Mouse (Mus musculus) v-Abl transformed pro-B cells (cell line): Measurements from ENCODE around the gene Gnb4.

Source experiments
- in situ Hi-C, 2 experiments: fragments of 400-800 bp; cut with MboI; formaldehyde crosslinking; loops; one replicate each; pipeline ENCODE4 v1.15.1; 2025; ENCODE audit not compliant: unreplicated experiment in 2 of 2

Gene Gnb4

GRCm38 (mm10) chr3:32616006-32616330 is 417 bp downstream of the Gnb4 start:
- in situ Hi-C loops, result loop anchor here in 1 of 2 experiments (5.0 kb wide), 1 partner anchor 36 kb away; no protein-coding TSS in a partner anchor

DNA sequence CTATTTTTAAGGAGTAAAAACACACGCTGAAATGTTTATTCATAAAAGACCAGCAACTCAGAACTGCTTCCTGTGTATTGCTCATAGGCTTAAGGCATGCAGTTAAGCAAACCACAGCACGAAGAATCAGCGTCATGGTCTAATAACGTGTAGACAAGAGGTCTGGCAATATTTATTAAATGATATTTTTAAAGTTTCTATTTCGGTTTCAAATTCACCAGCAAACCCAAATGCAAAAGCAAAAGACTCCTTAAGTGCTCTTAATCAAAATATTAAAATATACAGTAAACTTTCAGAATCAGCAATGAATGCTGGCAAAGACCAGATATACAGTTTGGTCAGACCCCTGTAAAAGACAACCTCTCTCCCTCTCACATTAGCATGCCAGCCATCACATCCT is 1.0 kb downstream of the Gnb4 start:
- in situ Hi-C loops, result loop anchor here in 1 of 2 experiments (5.0 kb wide), 1 partner anchor 37 kb away; no protein-coding TSS in a partner anchor

DNA sequence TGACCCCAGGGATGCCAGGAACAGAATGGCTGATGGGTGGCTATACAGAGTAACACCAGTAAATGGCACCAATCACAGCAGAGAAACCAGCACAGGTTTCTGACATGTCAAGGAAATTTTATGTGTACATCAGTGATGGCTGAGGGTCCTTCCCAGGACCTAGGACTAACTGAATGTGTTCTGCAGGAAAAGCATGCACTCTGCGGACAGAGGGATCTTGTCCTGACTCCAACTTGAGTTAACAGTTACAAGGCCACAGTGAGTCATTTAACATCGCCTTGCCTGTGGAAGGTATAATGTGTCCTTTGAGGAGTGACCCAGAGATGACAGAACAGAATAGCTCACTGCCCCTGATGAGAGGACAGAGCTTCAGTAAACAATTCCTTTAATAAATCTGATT is 1.6 kb downstream of the Gnb4 start:
- in situ Hi-C loops, result loop anchor here in 1 of 2 experiments (5.0 kb wide), 1 partner anchor 38 kb away; no protein-coding TSS in a partner anchor

GRCm38 (mm10) chr3:32611606-32612170 is 4.7 kb downstream of the Gnb4 start:
- in situ Hi-C loops, result no loop called here

GRCm38 (mm10) chr3:32610560-32610959 is 5.8 kb downstream of the Gnb4 start:
- in situ Hi-C loops, result no loop called here

DNA sequence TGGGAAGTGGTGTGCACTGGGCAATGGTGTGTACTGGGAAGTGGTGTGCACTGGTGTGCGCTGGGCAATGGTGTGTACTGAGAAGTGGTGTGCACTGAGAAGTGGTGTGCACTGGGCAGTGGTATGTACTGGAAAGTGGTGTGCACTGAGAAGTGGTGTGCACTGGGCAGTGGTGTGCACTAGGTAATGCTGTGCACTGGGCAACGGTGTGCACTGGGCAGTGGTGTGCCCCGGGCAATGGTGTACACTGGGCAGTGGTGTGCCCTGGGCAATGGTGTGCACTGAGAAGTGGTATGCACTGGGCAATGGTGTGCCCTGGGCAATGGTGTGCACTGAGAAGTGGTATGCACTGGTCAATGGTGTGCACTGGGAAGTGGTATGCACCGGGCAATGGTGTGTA is 7.2 kb downstream of the Gnb4 start:
- in situ Hi-C loops, result loop anchor here (5.0 kb wide), 1 partner anchor 88 kb away; no protein-coding TSS in a partner anchor

DNA sequence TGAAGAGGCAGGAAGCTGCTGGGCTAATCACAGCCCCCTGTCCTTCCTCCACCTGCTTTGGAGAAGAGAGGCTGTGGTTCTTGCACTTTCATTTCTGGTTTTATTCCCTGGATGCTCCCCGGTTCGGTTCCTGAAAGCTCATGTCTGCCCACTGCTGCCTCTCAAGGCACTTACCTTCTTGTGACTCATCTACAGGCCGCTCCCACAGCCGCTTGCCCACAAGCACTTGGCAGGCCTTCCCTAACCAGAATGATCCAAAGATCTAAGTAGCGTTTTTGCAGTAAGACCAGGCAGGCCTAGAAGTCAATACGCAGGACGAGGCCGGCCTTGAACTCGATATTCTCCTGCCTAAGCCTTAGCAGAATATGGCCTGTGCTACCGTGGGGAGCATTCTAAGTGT is 15.3 kb downstream of the Gnb4 start:
- in situ Hi-C loops, result loop anchor here in 1 of 2 experiments (5.0 kb wide), 1 partner anchor 34 kb away; no protein-coding TSS in a partner anchor

- in situ Hi-C loops, result no loop called here
Observed at GRCm38 (mm10) chr3:32599328-32599727, 17.1 kb downstream of the Gnb4 start.

- in situ Hi-C loops, result no loop called here
Observed at GRCm38 (mm10) chr3:32595080-32595479, 21.3 kb downstream of the Gnb4 start.

DNA sequence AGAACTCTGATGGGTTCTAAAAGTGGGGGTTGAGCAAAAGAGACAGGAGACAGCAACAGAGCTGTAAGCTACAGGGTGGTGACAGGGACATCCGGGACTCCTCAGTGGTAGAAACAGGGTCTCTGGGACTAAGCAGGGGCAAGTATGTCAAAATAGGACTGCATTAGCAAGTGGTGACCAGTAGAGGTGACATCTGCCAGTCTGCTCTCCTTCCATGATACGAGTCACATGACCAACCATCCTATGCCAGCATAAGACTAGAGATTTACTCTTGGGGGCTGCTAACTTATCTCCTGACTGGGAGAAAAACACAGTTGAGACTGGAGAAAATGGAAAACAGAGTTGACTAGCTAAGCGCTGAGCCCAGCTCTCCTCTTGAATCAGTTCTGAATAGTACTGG is 30.1 kb downstream of the Gnb4 start:
- in situ Hi-C loops, result no loop called here

GRCm38 (mm10) chr3:32583489-32583888 is 32.9 kb downstream of the Gnb4 start:
- in situ Hi-C loops, result no loop called here

GRCm38 (mm10) chr3:32581911-32582310 is 34.5 kb downstream of the Gnb4 start:
- in situ Hi-C loops, result no loop called here

DNA sequence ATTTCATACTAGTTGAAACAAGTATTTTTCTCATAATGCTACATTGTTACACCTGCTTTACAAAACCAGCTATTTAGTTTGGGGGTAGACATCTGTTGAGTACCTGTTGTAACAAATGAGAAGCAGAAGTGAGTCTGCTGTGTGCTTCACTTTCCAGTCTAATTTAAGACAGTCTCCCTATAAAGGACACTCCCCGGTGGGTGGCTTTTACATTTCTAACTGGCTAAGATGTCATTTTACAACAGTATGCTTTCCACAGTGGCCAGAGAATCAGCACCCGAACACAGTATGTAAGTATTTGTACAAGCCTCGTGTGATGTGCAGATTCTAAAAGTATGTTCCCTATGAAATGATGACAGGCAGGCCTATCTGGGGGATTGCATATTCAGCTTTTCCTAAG is 35.6 kb downstream of the Gnb4 start:
- in situ Hi-C loops, result no loop called here

- in situ Hi-C loops, result no loop called here
Observed at GRCm38 (mm10) chr3:32578772-32579171, 37.6 kb downstream of the Gnb4 start.

DNA sequence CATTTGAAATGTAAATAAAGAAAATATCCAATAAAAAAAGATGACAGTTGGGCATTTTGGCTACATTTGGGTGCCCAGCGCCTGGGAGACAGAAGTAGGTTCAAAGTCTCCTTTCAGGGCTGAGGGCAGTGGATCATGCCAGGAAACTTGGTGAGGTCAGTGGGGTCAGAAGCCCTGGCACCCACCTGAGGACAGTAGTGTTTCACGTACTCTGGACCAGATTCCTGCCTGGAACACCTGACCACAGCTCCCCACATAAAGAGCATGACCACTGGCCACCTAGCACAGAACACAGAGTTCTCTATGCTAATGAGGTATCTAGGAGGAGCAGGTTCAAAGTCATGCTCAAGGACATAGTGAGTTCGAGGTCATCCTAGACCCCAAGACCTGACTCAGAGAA is 41.2 kb downstream of the Gnb4 start:
- in situ Hi-C loops, result no loop called here

GRCm38 (mm10) chr3:32573881-32574280 is 42.5 kb downstream of the Gnb4 start:
- in situ Hi-C loops, result no loop called here

DNA sequence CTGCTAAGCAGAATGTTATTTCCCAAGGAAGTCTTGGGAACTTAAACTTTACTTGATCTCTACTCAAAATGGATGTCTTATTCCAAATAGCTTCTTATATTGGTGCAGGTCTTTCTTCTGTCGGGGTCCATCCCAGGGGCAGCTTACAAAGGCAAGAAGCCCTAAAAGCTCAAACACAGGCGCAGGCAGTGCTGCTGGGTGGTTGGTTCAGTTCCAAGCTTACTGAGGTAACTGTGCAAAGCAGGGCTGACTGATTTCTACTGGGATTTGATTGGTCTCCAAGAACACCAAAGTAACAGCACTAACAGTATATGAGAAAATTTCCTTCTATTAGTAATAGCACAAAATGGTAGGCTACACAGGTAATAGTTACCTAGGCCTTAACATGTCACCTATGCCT is 43.3 kb downstream of the Gnb4 start:
- in situ Hi-C loops, result no loop called here

DNA sequence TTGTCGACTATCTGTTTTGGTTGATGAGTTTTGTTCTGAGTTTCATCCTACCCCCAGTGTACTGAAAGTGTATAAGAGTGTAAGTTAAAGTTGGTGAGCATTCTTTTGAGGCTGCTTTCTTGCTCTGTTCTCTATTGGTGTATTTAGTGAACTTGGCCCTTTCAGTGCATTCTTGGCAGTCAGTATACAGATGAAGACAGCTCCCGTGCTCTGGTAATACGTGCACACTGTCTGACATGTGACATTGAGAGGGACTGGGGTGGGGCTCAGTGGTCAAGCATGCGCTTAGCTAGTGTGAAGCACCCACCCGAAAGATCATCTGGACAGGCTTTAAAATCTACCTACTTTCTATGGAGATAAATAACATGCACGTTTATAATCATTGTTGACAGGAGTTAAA is 53.0 kb downstream of the Gnb4 start:
- in situ Hi-C loops, result no loop called here

GRCm38 (mm10) chr3:32553061-32553460 is 63.3 kb downstream of the Gnb4 start:
- in situ Hi-C loops, result loop anchor here (5.0 kb wide), 1 partner anchor 144 kb away; no protein-coding TSS in a partner anchor

DNA sequence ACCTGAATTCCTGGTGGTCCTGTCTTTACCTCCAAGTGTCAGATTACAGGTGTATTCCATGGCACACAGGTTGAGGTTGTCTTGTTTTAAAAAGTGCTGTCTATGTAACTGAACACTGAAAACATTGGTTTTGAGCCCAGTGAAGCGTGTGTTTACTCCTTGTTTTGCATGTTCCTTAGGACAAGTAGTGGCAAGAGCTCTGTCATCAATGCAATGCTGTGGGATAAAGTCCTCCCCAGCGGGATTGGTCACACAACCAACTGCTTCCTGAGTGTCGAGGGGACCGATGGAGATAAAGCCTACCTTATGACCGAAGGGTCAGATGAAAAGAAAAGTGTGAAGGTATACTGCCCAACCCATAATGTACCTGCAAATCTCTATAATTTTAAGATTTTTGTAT is 78.3 kb downstream of the Gnb4 start:
- in situ Hi-C loops, result no loop called here

DNA sequence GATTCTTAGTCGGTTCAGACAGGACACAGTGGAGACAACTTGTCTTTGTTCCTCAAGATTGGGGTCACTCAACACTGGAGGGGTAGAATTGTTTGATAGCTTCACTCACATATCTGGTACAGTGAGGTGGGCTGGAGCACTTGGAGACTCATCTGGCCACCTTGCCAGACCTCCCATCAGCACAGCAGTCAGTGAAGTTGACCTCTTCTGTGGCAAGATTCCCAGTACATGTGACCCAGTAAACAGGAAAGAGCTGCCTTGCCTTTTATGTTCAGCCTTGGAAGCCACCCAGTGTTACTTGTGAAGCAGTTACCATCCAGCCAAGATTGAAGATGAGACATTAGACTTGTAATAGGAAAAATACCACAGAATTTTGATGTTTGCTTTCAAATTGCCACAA is 78.8 kb downstream of the Gnb4 start:
- in situ Hi-C loops, result no loop called here

DNA sequence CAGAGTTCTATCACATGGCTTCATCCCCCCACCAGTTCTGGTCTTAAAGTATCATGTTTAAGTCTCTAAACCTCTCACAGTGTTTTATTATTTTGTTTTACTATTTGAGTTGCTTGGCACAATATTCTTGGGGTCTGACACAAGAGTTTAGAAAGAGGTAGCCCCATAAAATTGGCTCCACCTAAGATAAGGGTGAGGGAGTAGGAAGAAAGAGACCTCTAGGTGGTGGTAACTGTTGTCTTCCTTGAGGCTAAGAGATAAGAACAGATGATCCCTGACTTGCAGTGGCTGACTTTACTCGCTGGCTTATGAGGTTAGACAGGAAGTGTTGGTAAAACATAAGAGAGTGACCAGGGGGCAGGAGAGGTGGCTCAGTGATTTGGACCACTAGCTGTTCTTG is 80.7 kb downstream of the Gnb4 start:
- in situ Hi-C loops, result no loop called here
